Mouse (Mus musculus) G1E (cell line): Measurements from ENCODE around the gene Trf.

Experiments used
- CTCF ChIP-seq: IDR thresholded peaks from 2 replicates; pipeline ENCODE4 v1.5.1; 2012; ENCODE audit warnings: low read depth, low read length, inconsistent platforms, mixed read lengths
- TAL1 ChIP-seq: conservative IDR thresholded peaks from 2 replicates; pipeline ENCODE4 v1.6.1; 2012; ENCODE audit warnings: low read depth, low read length, inconsistent platforms, mixed read lengths

DNA sequence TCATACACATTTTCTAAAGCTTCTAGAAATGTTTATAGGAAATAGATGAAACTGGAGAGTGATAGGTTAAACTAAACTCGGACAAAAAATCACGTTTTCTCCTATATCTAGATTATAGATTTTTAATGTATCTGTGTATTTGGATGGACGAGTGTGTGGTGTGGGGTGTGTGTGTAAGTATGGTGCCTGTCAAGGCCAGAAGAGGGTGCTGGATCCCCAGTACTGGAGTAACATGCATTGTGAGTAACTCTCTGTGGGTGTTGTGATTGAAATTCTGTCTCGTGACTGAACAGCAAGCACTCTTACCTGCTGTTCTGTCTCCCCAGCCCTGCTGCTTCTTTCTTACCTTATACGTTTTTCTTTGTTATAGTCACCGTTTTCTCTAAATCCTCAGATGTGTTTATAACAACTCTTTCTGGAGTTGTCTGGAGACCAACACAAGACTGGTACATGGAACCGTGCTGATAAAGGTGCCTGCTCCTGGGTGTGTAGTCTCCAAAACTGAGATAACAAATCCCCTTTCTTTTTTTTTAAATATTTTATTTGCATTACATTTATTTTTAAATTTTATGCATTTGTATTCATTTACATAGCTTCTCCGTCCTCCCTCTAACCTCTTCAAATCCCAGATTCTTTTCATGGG lies 16.4 kb upstream of the Trf start:
- TF ChIP-seq CTCF (no peak), TAL1 (no peak)
